Comparison of ENCODE assay signal across 8 mouse cellular contexts in genomic region chr5:137510014-137510501, GRCm38 (mm10). TPM values are rescaled to one million over a fixed set of nuclear protein-coding genes. Genes with fewer than 3 reads are reported as not detected.
DNase-seq lines count a peak whose midpoint lies in the region; ATAC-seq and TF ChIP-seq lines count a peak whose summit lies in the region.

No protein-coding gene starts in this region.

- H3K4me3 ChIP-seq in embryonic facial prominence, embryonic 11.5 days (ENCODE audit: low read depth, low read length) = peak overlapping the region; percentile 99
- H3K4me3 ChIP-seq in heart, adult 2 months = peak overlapping the region; percentile 72
- peak overlapping the region; percentile 92 for H3K4me3 ChIP-seq in limb, embryonic 15.5 days
- H3K4me3 ChIP-seq in midbrain, embryonic 15.5 days = peak overlapping the region; percentile 93
- H3K4me3 ChIP-seq in spleen, adult 2 months (ENCODE audit: extremely low read depth, insufficient read depth, insufficient read length) = peak overlapping the region; percentile 75

- no peak for TF ChIP-seq EP300 in heart, adult 2 months (IDR thresholded peaks at IDR 0.05; ENCODE audit: insufficient read depth, low read depth, low read length)

- H3K36me3 ChIP-seq in embryonic facial prominence, embryonic 11.5 days (replicated peaks; ENCODE audit: control insufficient read depth, insufficient read depth, low read depth, low read length) = no peaks in the 10 kb centered on the region
- H3K36me3 ChIP-seq in heart, adult 2 months (ENCODE audit: control insufficient read depth, insufficient read depth, low read length) = no peaks in the 10 kb centered on the region
- no peaks in the 10 kb centered on the region for H3K36me3 ChIP-seq in limb, embryonic 15.5 days
- H3K36me3 ChIP-seq in midbrain, embryonic 15.5 days (replicated peaks) = no peaks in the 10 kb centered on the region
- no peaks in the 10 kb centered on the region for H3K36me3 ChIP-seq in spleen, adult 2 months (ENCODE audit: control insufficient read depth, insufficient read depth, low read length)

- peaks cover 3% of the 10 kb centered on the region; the same call in 1 of the 2 replicates for H3K4me1 ChIP-seq in embryonic facial prominence, embryonic 11.5 days (ENCODE audit: control insufficient read depth, insufficient read depth, low read length)
- peaks cover 18% of the 10 kb centered on the region for H3K4me1 ChIP-seq in heart, adult 2 months (ENCODE audit: control insufficient read depth, insufficient read depth, low read length)
- peaks cover 39% of the 10 kb centered on the region for H3K4me1 ChIP-seq in limb, embryonic 15.5 days
- H3K4me1 ChIP-seq in midbrain, embryonic 15.5 days = peaks cover 41% of the 10 kb centered on the region
- peaks cover 16% of the 10 kb centered on the region; the same call in 1 of the 2 replicates for H3K4me1 ChIP-seq in spleen, adult 2 months (ENCODE audit: control insufficient read depth, insufficient read depth, insufficient read length)

- TF ChIP-seq CTCF in heart, adult 2 months (IDR thresholded peaks at IDR 0.05) = no peak
- TF ChIP-seq CTCF in spleen, adult 2 months (IDR thresholded peaks at IDR 0.05; ENCODE audit: extremely low read depth, insufficient read depth, insufficient read length, insufficient replicate concordance) = no peak

- H3K9ac ChIP-seq in embryonic facial prominence, embryonic 11.5 days (replicated peaks; ENCODE audit: low read length) = peak overlapping the region; percentile 99
- H3K9ac ChIP-seq in heart, adult 2 months (ENCODE audit: low read depth, low read length) = peak overlapping the region; percentile 98
- H3K9ac ChIP-seq in limb, embryonic 15.5 days = peak overlapping the region; percentile 97
- H3K9ac ChIP-seq in midbrain, embryonic 15.5 days = peak overlapping the region; percentile 96

- peak overlapping the region; percentile 65 for H3K4me2 ChIP-seq in embryonic facial prominence, embryonic 11.5 days (ENCODE audit: low read depth, low read length)
- H3K4me2 ChIP-seq in limb, embryonic 15.5 days = peak overlapping the region; percentile 45
- peak overlapping the region; percentile 82 for H3K4me2 ChIP-seq in midbrain, embryonic 15.5 days

- peak; percentile 72 to 82 for DNase-seq in left cerebral cortex, adult 18-20 months (ENCODE audit: low spot score in 2 of 2)
- DNase-seq in left cerebral cortex, adult 11 months (ENCODE audit: low spot score) = no peak
- DNase-seq in embryonic facial prominence, embryonic 11.5 days (ENCODE audit: low spot score) = peak; percentile 74
- peak; percentile 89 to 92 for DNase-seq in heart, adult 2 months
- DNase-seq in kidney, adult 18-20 months = peak; percentile 90
- DNase-seq in spleen, adult 2 months (ENCODE audit: low read depth in 1 of 2, low spot score in 2 of 2) = peak in 1 of 2 experiments; percentile 76

- peaks cover 13% of the 10 kb centered on the region for H3K79me2 ChIP-seq in heart, adult 2 months (replicated peaks; ENCODE audit: control insufficient read depth, insufficient read depth, low read length)

- H3K27ac ChIP-seq in embryonic facial prominence, embryonic 11.5 days (replicated peaks; ENCODE audit: low read depth, low read length) = peak overlapping the region; percentile 84; the same call in 1 of the 2 replicates
- H3K27ac ChIP-seq in heart, adult 2 months = peak overlapping the region; percentile 87
- H3K27ac ChIP-seq in limb, embryonic 15.5 days = peak overlapping the region; percentile 85
- peak overlapping the region; percentile 86 for H3K27ac ChIP-seq in midbrain, embryonic 15.5 days
- no peak overlapping the region for H3K27ac ChIP-seq in spleen, adult 2 months (ENCODE audit: insufficient read depth, low read length)

- no peaks in the 10 kb centered on the region for H3K27me3 ChIP-seq in embryonic facial prominence, embryonic 11.5 days (ENCODE audit: control insufficient read depth, insufficient read depth, low read length)
- H3K27me3 ChIP-seq in heart, adult 2 months (ENCODE audit: control insufficient read depth, insufficient read depth, low read length) = no peaks in the 10 kb centered on the region
- H3K27me3 ChIP-seq in limb, embryonic 15.5 days = no peaks in the 10 kb centered on the region
- H3K27me3 ChIP-seq in midbrain, embryonic 15.5 days (replicated peaks) = no peaks in the 10 kb centered on the region
- H3K27me3 ChIP-seq in spleen, adult 2 months (ENCODE audit: control insufficient read depth, insufficient read depth, low read length) = no peaks in the 10 kb centered on the region

- intact Hi-C loops in heart, adult 2 months (cut with DNase I) = loop anchor here (1.0 to 5.0 kb wide), 3 partner anchors 21 to 237 kb away; partner anchors contain the start of gene Tsc22d4

- no peaks in the 10 kb centered on the region for H3K9me3 ChIP-seq in embryonic facial prominence, embryonic 11.5 days (replicated peaks; ENCODE audit: control insufficient read depth, low read length)
- no peaks in the 10 kb centered on the region for H3K9me3 ChIP-seq in limb, embryonic 15.5 days
- no peaks in the 10 kb centered on the region for H3K9me3 ChIP-seq in midbrain, embryonic 15.5 days

- whole genome bisulfite sequencing in embryonic facial prominence, embryonic 11.5 days = 2% methylated on average over 16 of the region's 52 CpGs
- 4% methylated on average over 31 of the region's 52 CpGs for WGBS in heart, adult 2 months
- WGBS in limb, embryonic 15.5 days = 2% methylated on average over 12 of the region's 52 CpGs
- 2% methylated on average over 37 of the region's 52 CpGs for WGBS in midbrain, embryonic 15.5 days
- 2% methylated on average over 24 of the region's 52 CpGs for WGBS in spleen, adult 2 months

- TF ChIP-seq POLR2A in heart, adult 2 months (IDR thresholded peaks at IDR 0.05; ENCODE audit: insufficient read depth, low read depth, low read length) = no peak
- TF ChIP-seq POLR2A in spleen, adult 2 months (IDR thresholded peaks at IDR 0.05; ENCODE audit: low read depth, low read length) = no peak

- peak; percentile 25; the same call in 1 of the 2 replicates for ATAC-seq in embryonic facial prominence, embryonic 11.5 days (replicated peaks; ENCODE audit: insufficient number of reproducible peaks, low FRiP score, low TSS enrichment, low read depth)
- peak; percentile 69 for ATAC-seq in limb, embryonic 15.5 days (ENCODE audit: insufficient number of reproducible peaks, low FRiP score, low TSS enrichment, low read depth)
- ATAC-seq in midbrain, embryonic 15.5 days (replicated peaks) = peak; percentile 62

RNA-seq across cellular contexts. Expression of gene Pop7, which starts 7.7 kb away (rescaled TPM):
- total RNA-seq in left cerebral cortex, adult 18-20 months (2021) = 10 to 100 TPM; 31.3 to 33.3 TPM
- 54.0 and 55.9 TPM in 2 replicates for polyA plus RNA-seq in embryonic facial prominence, embryonic 11.5 days (2014; fragmentation: Nextera tagmentation; extraction: Ambion mirVana)
- total RNA-seq in heart, adult 2 months (2021) = 10 to 100 TPM; 13.4 to 13.9 TPM
- 22.7 and 25.6 TPM in 2 replicates for polyA plus RNA-seq in heart, adult 2 months (2012; rRNA removed)
- polyA plus RNA-seq in limb, embryonic 15.5 days (2015; fragmentation: Nextera tagmentation; extraction: Ambion mirVana) = 46.5 and 46.7 TPM in 2 replicates
- 77.7 and 82.1 TPM in 2 replicates for polyA plus RNA-seq in midbrain, embryonic 15.5 days (2015; fragmentation: Nextera tagmentation; extraction: Ambion mirVana)
- polyA plus RNA-seq in spleen, adult 2 months (2012; rRNA removed) = 26.6 and 40.1 TPM in 2 replicates

RNA-seq across cellular contexts. Expression of gene Gigyf1, which starts 8.3 kb away (rescaled TPM):
- 10 to 100 TPM; 62.3 to 65.6 TPM for total RNA-seq in left cerebral cortex, adult 18-20 months (2021)
- polyA plus RNA-seq in embryonic facial prominence, embryonic 11.5 days (2014; fragmentation: Nextera tagmentation; extraction: Ambion mirVana) = 8.5 and 8.7 TPM in 2 replicates
- total RNA-seq in heart, adult 2 months (2021) = 10 to 100 TPM; 24.4 to 29.1 TPM
- polyA plus RNA-seq in heart, adult 2 months (2012; rRNA removed) = 19.6 and 21.0 TPM in 2 replicates
- 10.3 and 12.0 TPM in 2 replicates for polyA plus RNA-seq in limb, embryonic 15.5 days (2015; fragmentation: Nextera tagmentation; extraction: Ambion mirVana)
- 20.2 and 23.5 TPM in 2 replicates for polyA plus RNA-seq in midbrain, embryonic 15.5 days (2015; fragmentation: Nextera tagmentation; extraction: Ambion mirVana)
- polyA plus RNA-seq in spleen, adult 2 months (2012; rRNA removed) = 40.3 and 49.8 TPM in 2 replicates

RNA-seq across cellular contexts. Expression of gene Epo, which starts 23.0 kb away (rescaled TPM):
- not detected for total RNA-seq in left cerebral cortex, adult 18-20 months (2021)
- 0.63 and 0.95 TPM in 2 replicates for polyA plus RNA-seq in embryonic facial prominence, embryonic 11.5 days (2014; fragmentation: Nextera tagmentation; extraction: Ambion mirVana)
- total RNA-seq in heart, adult 2 months (2021) = not detected
- polyA plus RNA-seq in heart, adult 2 months (2012; rRNA removed) = not detected in 2 replicates
- 0.26 TPM in 1 of 2 replicates, not detected in the other for polyA plus RNA-seq in limb, embryonic 15.5 days (2015; fragmentation: Nextera tagmentation; extraction: Ambion mirVana)
- not detected in 2 replicates for polyA plus RNA-seq in midbrain, embryonic 15.5 days (2015; fragmentation: Nextera tagmentation; extraction: Ambion mirVana)
- polyA plus RNA-seq in spleen, adult 2 months (2012; rRNA removed) = not detected in 2 replicates

RNA-seq across cellular contexts. Expression of gene Gnb2, which starts 23.3 kb away (rescaled TPM):
- total RNA-seq in left cerebral cortex, adult 18-20 months (2021) = 100 to 1,000 TPM; 607 to 661 TPM
- polyA plus RNA-seq in embryonic facial prominence, embryonic 11.5 days (2014; fragmentation: Nextera tagmentation; extraction: Ambion mirVana) = 352 and 367 TPM in 2 replicates
- 100 to 1,000 TPM; 222 to 249 TPM for total RNA-seq in heart, adult 2 months (2021)
- 395 and 448 TPM in 2 replicates for polyA plus RNA-seq in heart, adult 2 months (2012; rRNA removed)
- 350 and 394 TPM in 2 replicates for polyA plus RNA-seq in limb, embryonic 15.5 days (2015; fragmentation: Nextera tagmentation; extraction: Ambion mirVana)
- 525 and 570 TPM in 2 replicates for polyA plus RNA-seq in midbrain, embryonic 15.5 days (2015; fragmentation: Nextera tagmentation; extraction: Ambion mirVana)
- polyA plus RNA-seq in spleen, adult 2 months (2012; rRNA removed) = 762 and 932 TPM in 2 replicates

RNA-seq across cellular contexts. Expression of gene Zan, which starts 33.2 kb away (rescaled TPM):
- under 1 TPM; 0.12 to 0.30 TPM for total RNA-seq in left cerebral cortex, adult 18-20 months (2021)
- 0.04 and 0.06 TPM in 2 replicates for polyA plus RNA-seq in embryonic facial prominence, embryonic 11.5 days (2014; fragmentation: Nextera tagmentation; extraction: Ambion mirVana)
- total RNA-seq in heart, adult 2 months (2021) = not detected
- polyA plus RNA-seq in heart, adult 2 months (2012; rRNA removed) = under 0.01 and 0.02 TPM in 2 replicates
- 0.10 and 0.13 TPM in 2 replicates for polyA plus RNA-seq in limb, embryonic 15.5 days (2015; fragmentation: Nextera tagmentation; extraction: Ambion mirVana)
- 0.50 and 0.51 TPM in 2 replicates for polyA plus RNA-seq in midbrain, embryonic 15.5 days (2015; fragmentation: Nextera tagmentation; extraction: Ambion mirVana)
- 0.02 and 0.06 TPM in 2 replicates for polyA plus RNA-seq in spleen, adult 2 months (2012; rRNA removed)
